Mouse (Mus musculus) heart, embryonic 14.5 days (tissue): Measurements from ENCODE around the gene Sdk1. TPM values are rescaled to one million over a fixed set of nuclear protein-coding genes. Genes with fewer than 3 reads are reported as not detected.

Experiments
- ATAC-seq: fragments of 200-750 bp; cut with Nextera tagmentation; 2 replicates; pipeline ENCODE4 v1.8.0; 2017; ENCODE audit warnings: low read depth, moderate TSS enrichment; ENCODE audit not compliant: insufficient number of reproducible peaks, insufficient read depth, low FRiP score
- H3K27ac ChIP-seq, 2 experiments: fragments of 200-500 bp in 1 of 2; fragments of 300-500 bp in 1 of 2; sonication (generic) in 1 of 2; replicated peaks in 1 of 2; 2 replicates each; pipeline ENCODE4 v1.5.1; 2012 to 2014; ENCODE audit warnings: low read depth in 2 of 2, low read length in 2 of 2, control low read depth in 1 of 2, mild to moderate bottlenecking in 1 of 2, mixed read lengths in 1 of 2; ENCODE audit not compliant: control insufficient read depth in 1 of 2, insufficient read depth in 1 of 2
- H3K27me3 ChIP-seq: fragments of 300-500 bp; sonication (generic); 2 replicates; pipeline ENCODE4 v1.6.1; 2014; ENCODE audit warnings: mild to moderate bottlenecking, low read length, control low read depth; ENCODE audit not compliant: control insufficient read depth, insufficient read depth
- H3K36me3 ChIP-seq: fragments of 300-500 bp; sonication (generic); 2 replicates; pipeline ENCODE4 v1.6.1; 2014; ENCODE audit warnings: mild to moderate bottlenecking, control low read depth, low read length, mixed read lengths; ENCODE audit not compliant: control insufficient read depth, insufficient read depth
- H3K4me1 ChIP-seq, 2 experiments: fragments of 200-500 bp in 1 of 2; fragments of 300-500 bp in 1 of 2; sonication (generic) in 1 of 2; 2 replicates each; pipeline ENCODE4 v1.6.1; 2012 to 2014; ENCODE audit warnings: low read length in 2 of 2, control low read depth in 1 of 2, mixed read lengths in 1 of 2; ENCODE audit not compliant: control insufficient read depth in 2 of 2, insufficient read depth in 2 of 2
- H3K4me2 ChIP-seq: fragments of 300-500 bp; sonication (generic); 2 replicates; pipeline ENCODE4 v1.6.1; 2014; ENCODE audit warnings: mild to moderate bottlenecking, low read length
- H3K4me3 ChIP-seq, 2 experiments: fragments of 200-500 bp in 1 of 2; fragments of 300-500 bp in 1 of 2; sonication (generic) in 1 of 2; 2 replicates each; pipeline ENCODE4 v1.5.1; 2012 to 2014; ENCODE audit warnings: low read length in 2 of 2, mild to moderate bottlenecking in 2 of 2, control low read depth in 1 of 2, low read depth in 1 of 2, moderate library complexity in 1 of 2; ENCODE audit not compliant: control insufficient read depth in 1 of 2, insufficient read depth in 1 of 2
- H3K9ac ChIP-seq: fragments of 300-500 bp; sonication (generic); 2 replicates; pipeline ENCODE4 v1.6.1; 2014; ENCODE audit warnings: mild to moderate bottlenecking, low read length
- H3K9me3 ChIP-seq: fragments of 300-500 bp; sonication (generic); 2 replicates; pipeline ENCODE4 v1.6.1; 2016; ENCODE audit warnings: low read length, control low read depth; ENCODE audit not compliant: control insufficient read depth
- WGBS: fragments of 180-500 bp; shearing (Covaris S2); extraction: QIAGEN DNeasy Blood & Tissue Kit; methylation state at CpG from one replicate; pipeline ENCODE4 v1.1.7; 2014; 5-methylcytosine and 5-hydroxymethylcytosine counted together
- polyA plus RNA-seq: library from polyadenylated mRNA; unstranded; fragments of >200 nt; fragmentation: Nextera tagmentation; extraction: Ambion mirVana; gene quantifications from 2 replicates; pipeline ENCODE4 v1.2.1, GENCODE M21; 2014

The Sdk1 gene
- polyA plus RNA-seq, 1 experiment from 2014 or later = 2.5 TPM

DNA sequence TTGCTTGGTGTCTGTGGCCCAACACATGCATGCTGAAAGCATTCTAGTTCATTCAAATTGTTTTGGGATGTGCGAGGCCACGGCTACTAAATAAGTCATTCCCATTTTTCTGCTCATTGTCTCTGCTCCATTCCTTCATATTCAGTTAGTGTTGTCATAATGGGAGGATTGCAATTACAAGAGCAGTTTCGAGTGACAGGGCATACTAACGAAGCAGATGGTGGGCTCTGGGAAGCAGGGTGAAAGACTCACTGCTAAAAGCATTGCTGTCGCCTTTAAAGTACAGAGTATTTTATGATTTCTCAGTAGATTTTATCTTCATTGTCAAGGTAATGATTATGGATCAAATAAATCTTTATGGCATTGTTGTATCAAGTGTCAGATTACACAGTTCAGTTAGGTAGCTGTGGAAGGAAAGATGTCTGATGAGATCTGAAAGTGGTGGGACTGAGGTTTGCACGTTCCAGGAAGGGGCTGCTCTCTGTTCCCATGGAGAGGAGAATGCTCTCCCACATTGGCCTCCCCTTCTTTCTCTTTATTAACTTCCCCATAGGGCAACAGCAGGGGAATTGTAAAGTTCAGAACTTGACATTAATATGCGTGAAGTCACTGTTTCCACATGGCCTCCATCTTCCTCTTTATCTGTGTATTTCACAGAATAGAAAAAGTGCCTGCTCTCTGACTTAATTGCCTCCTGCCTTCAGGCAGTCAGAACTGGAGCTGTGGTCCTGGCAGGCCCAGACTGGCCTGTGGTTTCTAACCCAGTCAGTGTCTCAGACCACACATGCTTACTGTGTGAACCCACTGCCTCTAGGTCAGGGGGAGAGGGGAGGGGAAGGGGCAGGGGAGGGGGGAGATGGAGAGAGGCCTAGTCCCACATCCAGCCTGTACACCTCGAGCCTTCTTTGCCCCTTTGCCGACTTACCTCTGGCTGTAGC is 138.8 kb downstream of the Sdk1 start:
- H3K36me3 ChIP-seq = no peaks in the 10 kb centered on the region
- ATAC-seq = no peak

DNA sequence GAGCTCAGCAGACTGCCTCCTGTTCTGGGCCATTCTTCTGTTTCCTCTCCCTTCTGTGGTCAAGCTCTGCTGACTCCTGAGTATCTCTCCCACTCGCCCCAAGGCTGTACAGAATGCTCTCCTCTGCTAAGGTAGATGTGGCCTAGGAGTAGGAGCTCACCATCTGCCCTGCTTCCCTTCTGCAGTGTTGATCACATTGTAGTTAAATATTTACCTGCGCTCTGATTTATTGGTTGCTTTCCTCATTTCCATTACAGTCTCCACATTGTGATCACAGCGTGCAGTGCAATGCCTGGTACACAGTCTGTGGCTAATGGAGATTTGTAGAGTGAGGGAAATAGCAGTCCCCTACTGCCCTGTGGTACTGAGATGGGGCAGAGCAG is 139.5 kb downstream of the Sdk1 start:
- WGBS = 94% methylated on average over 3 of the region's 3 CpGs
- H3K4me1 ChIP-seq = peaks cover 5 to 8% of the 10 kb centered on the region in 2 experiments; a peak in 2 of 4 replicates
- ATAC-seq = no peak

More for the DNA sequence above, 138.8 kb downstream of the Sdk1 start:
- Histone ChIP-seq H3K27ac (no peak overlapping the region), H3K27me3 (no peaks in the 10 kb centered on the region), H3K9me3 (no peaks in the 10 kb centered on the region), H3K4me2 (no peak overlapping the region), H3K9ac (no peak overlapping the region), H3K4me3 (no peak overlapping the region), H3K4me1 (peaks cover 5 to 13% of the 10 kb centered on the region in 2 experiments; a peak in 3 of 4 replicates)
- WGBS = 75% methylated on average over 9 of the region's 9 CpGs

DNA sequence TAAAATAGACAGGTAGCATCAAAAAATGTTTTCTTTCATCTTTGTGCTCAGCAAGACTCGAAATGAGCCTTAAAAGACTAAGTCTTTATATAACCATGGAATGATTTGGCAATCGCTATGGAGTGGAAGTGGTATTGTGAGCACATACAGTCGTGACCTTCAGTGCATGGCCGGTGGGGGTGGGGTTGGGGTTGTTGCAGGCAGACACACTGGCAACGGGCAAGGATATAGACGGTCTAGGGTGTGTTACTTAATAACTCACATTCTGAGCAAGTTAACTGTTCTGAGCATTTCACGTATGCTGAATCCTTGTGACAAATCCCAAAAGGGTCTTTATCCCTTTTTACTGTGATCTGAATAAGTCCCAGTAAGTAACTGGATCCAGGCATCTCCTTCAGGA is 140.3 kb downstream of the Sdk1 start:
- H3K4me2 ChIP-seq = no peak overlapping the region
- no peak overlapping the region for H3K4me3 ChIP-seq
- H3K27ac ChIP-seq = no peak overlapping the region
- no peaks in the 10 kb centered on the region for H3K36me3 ChIP-seq
- no peak overlapping the region for H3K9ac ChIP-seq
- ATAC-seq = no peak
- peaks cover 5 to 8% of the 10 kb centered on the region in 2 experiments; a peak in 2 of 4 replicates for H3K4me1 ChIP-seq
- no peaks in the 10 kb centered on the region; the same call in 1 of the 2 replicates for H3K9me3 ChIP-seq
- H3K27me3 ChIP-seq = no peaks in the 10 kb centered on the region
- 85% methylated on average over 7 of the region's 7 CpGs for WGBS

More for the DNA sequence above, 139.5 kb downstream of the Sdk1 start:
- Histone ChIP-seq H3K9me3 (no peaks in the 10 kb centered on the region; the same call in 1 of the 2 replicates), H3K4me2 (no peak overlapping the region), H3K27ac (no peak overlapping the region), H3K27me3 (no peaks in the 10 kb centered on the region), H3K36me3 (no peaks in the 10 kb centered on the region), H3K9ac (no peak overlapping the region), H3K4me3 (no peak overlapping the region)

DNA sequence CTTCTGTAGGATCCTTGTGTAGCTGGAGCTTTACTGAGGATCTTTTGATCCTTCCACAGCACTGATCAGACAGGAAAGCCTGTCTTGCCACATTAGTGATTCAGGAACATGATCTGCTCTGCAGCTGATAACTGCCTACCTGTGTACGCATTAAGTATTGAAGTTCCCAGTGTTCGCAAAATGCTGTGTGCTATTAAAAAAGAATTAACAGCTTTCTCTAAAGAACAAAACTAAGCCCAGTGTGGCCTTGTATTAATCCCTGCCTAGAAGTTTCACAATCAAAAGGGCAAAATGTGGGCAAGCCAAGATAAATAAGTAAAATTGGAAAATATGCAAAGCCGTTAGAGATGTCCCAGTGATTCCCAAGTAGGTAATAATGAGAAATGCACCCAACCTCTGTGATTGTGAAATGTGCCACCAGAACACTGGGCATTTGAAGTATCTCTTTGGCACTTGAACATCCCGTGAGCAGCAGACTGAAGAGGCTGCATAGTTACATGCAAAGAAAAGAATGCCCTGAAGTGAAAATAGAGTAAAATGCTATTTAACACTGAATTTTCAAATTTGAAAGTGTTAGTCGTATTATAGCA is 141.1 kb downstream of the Sdk1 start:
- 86% methylated on average over 5 of the region's 5 CpGs for WGBS
- H3K9ac ChIP-seq = no peak overlapping the region
- H3K4me1 ChIP-seq = peaks cover 5 to 8% of the 10 kb centered on the region in 2 experiments; a peak in 2 of 4 replicates
- ATAC-seq = no peak
- no peaks in the 10 kb centered on the region for H3K27me3 ChIP-seq
- no peak overlapping the region for H3K27ac ChIP-seq
- H3K9me3 ChIP-seq = no peaks in the 10 kb centered on the region; the same call in 1 of the 2 replicates
- no peaks in the 10 kb centered on the region for H3K36me3 ChIP-seq
- no peak overlapping the region for H3K4me2 ChIP-seq
- no peak overlapping the region for H3K4me3 ChIP-seq

DNA sequence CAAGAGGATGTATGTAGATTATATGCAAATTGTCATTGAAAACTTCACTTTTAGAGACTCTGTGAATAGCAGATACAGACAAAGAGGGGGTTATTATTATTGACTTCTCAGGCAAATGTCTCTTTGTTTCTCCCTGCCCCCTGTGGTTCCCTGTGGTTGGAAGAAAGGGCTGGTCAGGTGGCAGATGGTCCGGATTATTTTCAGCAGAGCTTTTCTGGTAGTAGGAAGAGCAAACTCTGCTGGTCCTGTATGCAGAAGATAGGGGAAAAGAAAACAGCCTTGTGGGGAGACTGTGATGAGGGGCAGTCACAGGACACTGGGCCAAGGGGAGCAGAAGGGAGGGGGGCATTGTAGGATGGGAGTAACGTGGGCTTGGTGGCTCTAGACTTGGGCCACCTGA is 147.2 kb downstream of the Sdk1 start:
- WGBS = 68% methylated on average over 2 of the region's 2 CpGs
- Histone ChIP-seq H3K27ac (no peak overlapping the region), H3K4me1 (no peaks in the 10 kb centered on the region; a peak in 1 of 4 replicates), H3K9me3 (no peaks in the 10 kb centered on the region; the same call in 1 of the 2 replicates), H3K9ac (no peak overlapping the region), H3K36me3 (no peaks in the 10 kb centered on the region), H3K4me3 (no peak overlapping the region), H3K4me2 (no peak overlapping the region), H3K27me3 (no peaks in the 10 kb centered on the region)
- ATAC-seq = no peak

DNA sequence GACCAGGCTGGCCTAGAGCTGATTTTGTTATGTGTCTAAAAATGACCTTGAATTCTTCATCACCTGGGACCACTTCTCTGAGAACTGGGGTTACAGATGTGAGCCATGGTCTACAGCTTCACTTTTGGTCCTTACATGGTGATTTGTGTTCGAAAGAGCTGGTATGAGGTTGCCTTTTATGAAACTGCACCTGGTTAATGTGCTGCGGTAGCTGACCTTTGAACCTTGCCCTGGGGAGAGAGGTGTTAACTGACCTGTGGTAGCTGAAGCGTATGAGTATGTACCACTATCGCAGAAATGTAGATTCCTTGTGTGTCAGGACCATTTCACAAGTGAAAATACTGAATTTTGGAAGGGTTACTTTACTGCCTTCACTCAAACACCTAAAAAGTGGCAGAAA is 149.3 kb downstream of the Sdk1 start:
- no peaks in the 10 kb centered on the region; the same call in 1 of the 2 replicates for H3K9me3 ChIP-seq
- H3K27ac ChIP-seq = no peak overlapping the region
- no peak overlapping the region for H3K4me2 ChIP-seq
- no peak overlapping the region for H3K4me3 ChIP-seq
- H3K36me3 ChIP-seq = no peaks in the 10 kb centered on the region
- WGBS = 87% methylated on average over 4 of the region's 4 CpGs
- H3K9ac ChIP-seq = no peak overlapping the region
- ATAC-seq = no peak
- H3K4me1 ChIP-seq = no peaks in the 10 kb centered on the region; a peak in 1 of 4 replicates
- H3K27me3 ChIP-seq = no peaks in the 10 kb centered on the region

DNA sequence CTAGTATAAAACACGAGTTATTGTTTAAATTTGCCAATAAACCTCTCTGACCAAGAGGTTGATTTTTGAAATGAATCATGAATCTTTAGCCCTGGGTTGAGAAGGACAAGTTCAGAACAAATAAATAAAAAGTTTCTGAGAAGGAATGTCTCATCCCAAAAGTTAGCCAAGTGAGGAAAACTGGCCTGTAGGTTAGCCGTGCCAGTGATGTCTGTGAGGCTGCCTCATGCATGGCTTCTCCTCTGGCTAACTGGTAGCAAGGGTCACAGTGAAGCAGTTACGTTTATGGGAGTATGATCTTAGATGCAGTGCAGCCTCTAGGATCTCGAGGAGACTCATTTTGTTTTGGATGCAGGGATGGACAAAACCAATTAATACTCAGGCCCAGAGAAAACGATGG is 149.9 kb downstream of the Sdk1 start:
- Histone ChIP-seq H3K27ac (no peak overlapping the region), H3K36me3 (no peaks in the 10 kb centered on the region), H3K9ac (no peak overlapping the region), H3K4me2 (no peak overlapping the region), H3K27me3 (no peaks in the 10 kb centered on the region), H3K9me3 (no peaks in the 10 kb centered on the region; the same call in 1 of the 2 replicates), H3K4me1 (no peaks in the 10 kb centered on the region; a peak in 1 of 4 replicates), H3K4me3 (no peak overlapping the region)
- ATAC-seq = no peak
- WGBS = 86% methylated on average over 5 of the region's 5 CpGs
